Mouse (Mus musculus) cerebellum, adult 2 months (tissue): ENCODE measurements at regions not wholly inside any gene's neighbourhood (a gene's known extent, or its start where the extent isn't known, plus 50 kb on each side); places are given as distances from the start of the nearest gene placed in this dataset.

Experiments
- DNase-seq, 2 experiments: peaks; one replicate each; pipeline ENCODE4 v3.0.0; 2021
- H3K27ac ChIP-seq: fragments of 200-500 bp; 2 replicates; pipeline ENCODE4 v1.5.1; 2012; ENCODE audit warnings: low read length, control low read depth, inconsistent platforms; ENCODE audit not compliant: insufficient read depth
- H3K27me3 ChIP-seq: fragments of 200-500 bp; 2 replicates; pipeline ENCODE4 v1.6.1; 2012; ENCODE audit warnings: inconsistent platforms, mild to moderate bottlenecking, low read length, moderate library complexity; ENCODE audit not compliant: control insufficient read depth, insufficient read depth
- H3K4me1 ChIP-seq: fragments of 200-500 bp; 2 replicates; pipeline ENCODE4 v1.6.1; 2011; ENCODE audit warnings: low read length; ENCODE audit not compliant: control insufficient read depth, insufficient read depth
- H3K4me3 ChIP-seq: fragments of 200-500 bp; replicated peaks from 2 replicates; pipeline ENCODE3; 2011; ENCODE audit warnings: mild to moderate bottlenecking, low read depth, low read length, control low read depth; ENCODE audit not compliant: insufficient read depth
- CTCF ChIP-seq: fragments of 200-500 bp; IDR thresholded peaks from 2 replicates; pipeline ENCODE4 v1.5.1; 2011; ENCODE audit warnings: low read depth, mild to moderate bottlenecking, control low read depth, low read length, moderate library complexity, borderline replicate concordance; ENCODE audit not compliant: insufficient read depth
- POLR2A ChIP-seq: fragments of 200-500 bp; IDR thresholded peaks from 2 replicates; pipeline ENCODE4 v1.6.1; 2011; ENCODE audit warnings: low read length, control low read depth, borderline replicate concordance; ENCODE audit not compliant: insufficient read depth
- WGBS: fragments of 180-500 bp; shearing (Covaris S2); methylation state at CpG from one replicate; pipeline ENCODE4 v1.1.7; 2018; 5-methylcytosine and 5-hydroxymethylcytosine counted together

DNA sequence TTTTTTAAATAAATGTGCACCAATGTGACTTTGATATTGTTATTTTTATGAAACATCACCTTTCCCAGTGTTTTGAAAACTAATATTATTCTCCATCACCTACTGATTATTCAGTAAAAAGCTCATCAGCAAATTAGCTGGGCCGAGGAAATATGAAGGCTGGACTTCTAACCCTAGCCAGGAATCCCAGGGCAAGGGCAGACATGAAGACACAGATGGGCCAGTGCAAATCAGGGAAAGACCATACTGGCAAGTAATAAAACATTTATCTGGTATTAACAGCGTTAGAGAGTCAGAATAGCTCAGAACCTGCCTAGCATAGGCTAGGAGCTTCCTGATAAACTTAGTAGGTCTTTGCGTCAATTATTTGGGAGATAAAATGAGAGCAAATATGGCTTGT is 590.3 kb upstream of the Cenpq start:
- no peak for DNase-seq
- Histone ChIP-seq H3K27ac (no peak overlapping the region), H3K27me3 (no peaks in the 10 kb centered on the region), H3K4me3 (no peak overlapping the region), H3K4me1 (no peaks in the 10 kb centered on the region)
- WGBS = 41% methylated on average over 3 of the region's 3 CpGs
- TF ChIP-seq CTCF (no peak), POLR2A (no peak)

DNA sequence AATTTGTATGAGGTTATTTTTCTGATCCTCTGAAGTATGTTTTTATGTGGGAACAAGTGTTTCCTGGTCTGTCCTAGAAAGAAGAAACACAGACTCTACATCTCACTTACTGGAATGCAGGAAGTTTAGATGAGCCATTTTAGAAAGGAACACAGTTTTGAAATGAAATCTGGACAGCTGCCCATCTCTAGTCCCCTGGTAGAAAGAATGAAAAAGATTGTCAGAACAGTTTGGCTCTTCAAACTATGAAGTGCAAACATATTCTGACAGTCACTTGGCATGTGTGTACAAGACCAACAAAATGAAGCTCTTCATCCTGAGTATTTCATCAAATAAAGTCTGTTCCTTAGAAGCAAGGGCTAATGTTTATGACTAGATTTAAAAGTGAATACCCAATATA is 577.2 kb upstream of the Cenpq start:
- no peak for DNase-seq
- H3K4me1 ChIP-seq = no peaks in the 10 kb centered on the region

DNA sequence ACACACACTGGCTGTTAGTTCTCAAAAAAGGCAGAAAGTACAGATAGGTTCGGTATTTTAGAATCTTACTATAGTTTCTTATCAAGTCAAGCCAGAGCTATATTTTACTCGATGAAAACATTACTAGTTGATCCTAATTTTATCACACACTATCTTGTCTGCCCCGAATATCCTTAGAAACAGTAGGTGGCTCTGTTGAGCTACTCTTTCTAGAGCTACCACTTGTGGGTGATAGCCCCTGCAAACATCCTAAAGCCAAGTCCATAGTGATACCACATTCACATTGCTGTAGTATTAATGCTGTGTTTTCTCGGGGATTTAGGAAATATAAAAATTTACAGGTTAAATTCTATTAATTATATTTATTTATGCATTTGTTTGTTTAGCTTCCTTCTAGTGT is 570.2 kb upstream of the Cenpq start:
- peak in 1 of 2 experiments; percentile 9 for DNase-seq
- 23% methylated on average over 4 of the region's 4 CpGs for WGBS
- peak; percentile 18; the same call in 1 of the 2 replicates for TF ChIP-seq CTCF
- TF ChIP-seq POLR2A = no peak
- Histone ChIP-seq H3K4me1 (no peaks in the 10 kb centered on the region), H3K27me3 (no peaks in the 10 kb centered on the region), H3K27ac (no peak overlapping the region), H3K4me3 (no peak overlapping the region)

More for the DNA sequence above, 577.2 kb upstream of the Cenpq start:
- no peak overlapping the region for H3K27ac ChIP-seq
- no peaks in the 10 kb centered on the region for H3K27me3 ChIP-seq
- no peak overlapping the region for H3K4me3 ChIP-seq
- TF ChIP-seq POLR2A = no peak
- TF ChIP-seq CTCF = no peak
